Mouse (Mus musculus) thymus, postnatal 10 days (tissue): ENCODE data around the gene Lrrc4b.

Experiments used
- DNase-seq, 2 experiments: peaks; one replicate each; pipeline ENCODE4 v3.0.0; 2021; ENCODE audit warnings: low spot score in 2 of 2

The Lrrc4b gene

DNA sequence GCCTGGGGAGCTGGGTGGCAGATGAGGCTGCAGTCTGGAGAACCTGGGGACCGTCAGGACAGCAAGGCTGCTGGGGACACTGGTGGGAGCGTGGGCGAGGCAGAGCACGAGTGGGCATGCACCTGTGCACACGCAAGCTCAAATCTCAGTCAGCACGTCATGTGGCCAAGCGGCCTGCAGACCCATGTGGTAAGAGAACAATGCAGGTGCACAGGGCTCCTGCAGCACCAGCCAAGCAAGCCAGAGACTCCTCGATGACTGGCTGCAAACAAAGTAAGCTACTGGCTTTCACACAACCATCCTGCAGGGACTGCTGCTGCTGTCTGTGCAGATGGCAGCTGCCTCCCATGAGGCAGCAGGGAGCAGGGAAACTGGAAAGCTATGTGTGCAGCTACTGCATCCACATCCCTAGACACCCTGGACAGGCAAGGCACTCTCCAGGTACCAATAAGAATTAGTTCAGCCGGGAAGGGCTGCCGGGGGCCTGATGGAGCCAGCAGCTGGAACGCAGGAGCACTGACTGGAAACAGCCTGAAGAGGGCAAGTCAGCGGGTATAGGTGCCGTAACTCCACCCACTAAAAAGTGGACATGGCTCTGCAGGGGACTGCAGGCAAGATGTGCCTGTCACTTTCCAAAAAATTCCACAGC lies 58.2 kb downstream of the Lrrc4b start:
- no peak for DNase-seq

DNA sequence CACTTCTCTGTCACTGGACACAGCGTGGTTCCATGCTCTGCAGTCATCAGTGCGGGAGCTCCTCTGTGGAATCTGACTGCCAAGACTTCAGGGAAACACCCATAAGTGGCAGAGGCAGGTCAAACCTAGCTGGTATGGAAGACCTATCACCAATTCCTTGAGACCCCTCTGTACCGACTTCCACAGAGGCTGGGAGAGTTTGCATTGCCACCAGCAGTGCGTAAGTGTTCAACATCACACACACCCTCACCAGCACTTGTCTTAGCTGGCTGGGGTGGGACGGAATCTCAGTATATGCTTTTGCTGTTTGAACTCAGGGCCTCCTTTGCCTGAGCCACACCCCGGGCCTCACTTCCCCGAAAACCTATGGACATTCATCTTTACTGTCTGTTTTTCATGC lies 59.1 kb downstream of the Lrrc4b start:
- DNase-seq, result no peak

DNA sequence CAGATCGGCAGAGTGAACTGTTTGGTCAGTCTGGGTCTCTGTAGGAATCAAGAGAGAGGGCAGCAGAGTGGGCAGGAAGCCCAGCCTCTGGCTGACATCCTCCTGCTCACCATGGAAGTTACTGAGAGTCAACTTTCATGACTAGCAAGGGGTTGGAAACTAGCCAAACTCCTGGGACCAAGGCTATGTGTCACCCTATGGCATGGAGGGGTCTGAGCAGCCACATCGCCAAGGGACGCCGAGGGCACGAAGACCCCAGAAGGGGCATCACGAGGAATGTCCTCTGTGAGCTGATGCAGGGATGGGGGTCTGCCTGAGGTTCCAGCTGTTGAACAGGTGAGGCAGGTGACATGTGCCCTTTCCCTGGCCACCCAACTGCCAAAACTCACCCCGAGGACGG lies 59.7 kb downstream of the Lrrc4b start:
- no peak for DNase-seq

DNA sequence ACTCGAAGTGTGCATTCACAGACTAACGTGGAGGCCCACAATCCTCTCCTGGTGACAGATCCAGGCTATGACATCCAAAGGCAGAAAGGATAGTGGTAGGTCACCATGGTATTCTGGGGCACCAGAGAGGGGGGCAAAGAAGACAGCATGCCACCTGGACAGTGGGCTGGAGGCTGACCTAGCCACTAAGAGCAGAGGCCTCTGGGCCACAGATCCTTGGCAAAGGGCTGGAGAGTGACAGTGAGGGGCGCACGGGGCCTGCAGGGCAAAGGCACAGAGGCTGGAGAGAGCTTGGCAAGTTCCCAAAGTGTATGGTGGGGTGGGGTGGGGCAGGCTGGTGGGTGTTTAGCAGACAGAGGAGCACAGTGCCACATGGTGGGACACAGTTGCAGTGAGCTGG lies 61.5 kb downstream of the Lrrc4b start:
- DNase-seq, result no peak

DNA sequence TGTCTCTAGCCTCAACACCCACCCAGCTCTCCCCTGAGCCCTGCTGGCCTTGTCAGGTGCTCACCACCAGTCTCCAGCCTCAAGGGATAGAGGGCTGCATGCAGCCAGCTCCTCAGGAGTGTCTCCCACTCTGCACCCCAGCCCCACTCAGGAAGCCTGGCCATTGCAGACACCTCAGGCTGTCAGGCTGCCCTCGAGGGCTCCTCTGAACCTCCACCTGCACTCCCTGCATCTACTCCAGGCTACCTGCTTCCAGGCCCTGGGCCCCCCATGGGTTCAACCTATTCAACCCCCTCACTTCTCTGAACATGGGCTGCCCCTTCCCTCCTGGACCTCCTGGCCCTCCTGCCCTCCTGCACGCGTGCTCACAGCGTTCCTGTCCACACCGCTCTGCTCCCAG lies 62.6 kb downstream of the Lrrc4b start:
- no peak for DNase-seq

DNA sequence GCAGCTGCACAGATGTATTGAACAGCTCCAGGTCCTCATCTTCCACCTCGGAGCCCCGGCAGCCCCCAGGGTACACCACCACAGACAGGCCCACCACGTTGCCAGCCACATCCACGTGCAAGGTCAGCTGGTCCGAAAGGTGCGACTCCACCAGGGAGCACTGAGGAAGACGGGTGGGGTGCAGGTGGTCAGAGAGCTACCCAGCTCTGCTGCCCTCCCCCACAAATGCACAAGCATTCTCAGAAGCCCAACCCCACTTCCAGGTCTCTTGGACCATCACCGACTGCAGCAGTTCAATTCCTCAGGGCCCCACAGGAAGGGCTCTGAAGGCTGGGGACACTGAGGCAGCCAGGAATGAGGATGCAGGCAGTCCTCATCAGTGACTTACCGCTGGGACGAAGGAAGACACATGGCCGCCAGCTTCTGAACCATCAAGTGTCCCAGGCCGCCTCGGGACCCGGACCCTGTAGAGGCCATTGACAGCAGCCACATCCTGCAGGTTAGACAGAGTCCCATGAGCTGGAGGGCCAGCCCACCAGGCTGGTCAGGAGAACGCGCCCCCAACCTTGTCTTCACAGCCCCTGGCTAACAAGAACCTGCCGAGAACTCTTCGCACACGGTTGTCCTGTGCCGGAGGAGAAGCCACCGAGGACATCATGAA lies 63.5 kb downstream of the Lrrc4b start:
- no peak for DNase-seq

DNA sequence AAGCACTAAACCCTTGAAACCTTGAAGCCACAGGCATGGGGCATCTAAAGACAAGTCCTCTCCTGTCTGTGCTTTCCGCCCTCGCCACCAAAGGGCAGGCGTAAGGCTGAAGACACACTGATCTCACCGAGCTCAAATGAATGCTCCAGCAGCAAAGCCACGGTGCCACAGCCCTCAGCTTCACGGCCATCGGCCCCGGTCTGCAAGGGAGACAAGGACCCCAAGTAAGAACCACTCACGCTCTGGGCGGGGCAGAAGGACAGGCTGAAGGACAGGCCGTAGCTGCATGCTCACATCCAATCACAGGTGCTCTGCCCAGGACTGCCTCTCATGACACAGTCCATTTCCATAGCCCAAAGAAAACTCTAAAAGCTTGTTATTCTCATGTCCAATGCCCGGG lies 65.9 kb downstream of the Lrrc4b start:
- DNase-seq, result no peak

DNA sequence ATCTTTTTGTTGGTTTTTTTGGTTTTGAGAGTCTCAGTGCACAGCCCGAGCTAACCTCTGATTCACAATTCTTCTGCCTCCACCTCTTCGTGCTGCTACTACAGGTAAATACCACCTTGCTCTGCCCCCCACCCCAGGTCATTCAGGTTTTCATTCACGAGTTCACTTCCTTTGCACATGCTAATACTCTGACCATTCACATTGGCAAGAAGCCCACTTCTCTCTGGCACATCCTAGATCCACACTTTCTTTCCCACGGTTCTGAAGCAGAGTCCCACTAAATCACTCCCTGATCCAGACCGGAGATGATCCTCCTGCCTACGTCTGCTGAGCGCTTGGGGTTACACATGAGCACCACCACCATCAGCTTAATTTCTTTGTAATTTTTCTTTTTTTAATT lies 66.3 kb downstream of the Lrrc4b start:
- DNase-seq, result no peak

DNA sequence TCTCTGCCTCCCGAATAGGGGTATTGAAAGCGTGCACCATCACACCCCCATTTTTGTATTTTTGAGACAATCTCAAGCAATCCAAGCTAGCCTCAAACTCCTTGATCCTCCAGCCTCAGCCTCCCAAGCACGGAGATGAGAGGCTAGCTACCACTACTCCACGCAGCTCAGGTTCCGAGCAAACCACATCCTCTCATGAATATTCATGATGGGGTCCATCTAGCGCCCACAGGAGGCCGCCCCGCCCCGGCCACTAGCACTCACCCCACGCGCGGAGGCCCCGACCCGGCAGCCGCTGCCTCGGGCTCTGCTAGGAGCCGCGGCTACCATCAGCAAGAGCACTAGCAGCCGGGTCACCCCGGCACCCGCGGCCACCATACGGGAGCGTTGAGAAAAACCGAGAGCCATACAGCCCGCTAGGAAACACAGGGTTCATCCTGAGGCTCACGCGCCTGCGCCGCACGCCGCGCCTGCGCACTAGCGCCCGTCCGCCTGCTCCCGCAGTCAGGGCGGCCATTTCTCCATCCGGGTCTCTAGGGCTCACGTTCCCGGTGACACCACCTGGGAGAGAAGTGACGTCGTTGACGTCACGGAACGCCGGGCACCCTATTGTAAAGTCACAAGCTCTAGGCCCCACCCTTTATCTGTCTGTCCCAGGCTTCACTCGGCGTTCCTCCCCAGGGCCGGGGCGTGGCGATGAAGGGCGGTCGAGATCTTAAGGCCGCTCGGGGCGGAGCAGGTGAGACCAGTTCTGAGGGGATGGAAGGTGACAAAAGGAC lies 67.4 kb downstream of the Lrrc4b start, which contains the start of the genes Emc10 and Fam71e1:
Gene Emc10, minus strand, starts transcription at position 538 of the 779 bp plus-strand sequence.
Gene Fam71e1, plus strand, starts transcription at position 590 of the 779 bp plus-strand sequence.
- peak; percentile 97 to 99 for DNase-seq

DNA sequence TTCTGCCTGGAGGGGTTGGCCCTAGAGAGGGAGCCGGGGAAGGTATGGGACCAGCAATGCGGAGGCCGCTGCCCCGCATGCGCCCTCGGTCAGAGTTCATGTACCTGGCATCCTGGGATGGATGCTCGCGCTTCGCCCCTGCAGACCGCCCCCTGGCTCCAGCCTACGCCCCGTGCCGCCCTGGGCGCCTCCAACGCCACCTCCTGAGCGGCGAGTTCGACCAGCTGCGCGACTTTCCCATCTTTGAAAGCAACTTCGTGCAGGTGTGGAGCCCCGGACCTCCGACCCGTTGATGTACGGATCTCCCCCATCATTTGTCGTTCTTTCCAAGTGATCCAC lies 67.9 kb downstream of the Lrrc4b start:
- no peak for DNase-seq

DNA sequence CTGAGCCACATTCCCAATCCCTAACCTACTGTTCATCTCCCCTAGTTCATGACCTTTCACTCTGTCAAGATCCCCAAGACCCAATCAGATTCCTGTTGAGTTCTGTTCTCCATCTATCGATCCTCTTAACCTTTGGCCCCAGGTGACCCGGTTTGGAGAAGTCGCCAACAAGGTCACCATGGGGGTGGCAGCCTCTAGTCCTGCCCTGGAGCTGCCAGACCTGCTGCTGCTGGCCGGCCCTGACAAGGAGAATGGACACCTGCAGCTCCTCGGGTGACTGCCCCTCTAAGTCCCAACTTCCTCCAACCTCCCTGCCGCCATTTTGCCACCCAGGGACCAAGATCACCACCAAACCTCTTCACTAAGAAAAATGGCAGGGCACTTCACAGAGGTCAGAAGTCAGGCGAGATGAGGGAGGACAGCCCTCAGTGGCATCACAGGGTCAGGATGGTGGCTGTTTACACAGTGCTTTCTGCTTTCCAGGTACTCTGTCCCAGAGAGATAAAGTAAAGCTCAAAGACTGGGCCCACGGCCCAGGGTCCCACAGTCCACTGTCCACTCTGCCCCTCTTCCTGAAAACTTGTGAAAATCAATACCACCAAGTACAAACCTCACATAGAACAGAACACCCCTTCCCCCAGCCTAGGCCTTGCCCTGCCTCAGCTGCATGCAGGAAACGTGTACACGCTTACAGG lies 68.7 kb downstream of the Lrrc4b start:
- no peak for DNase-seq

DNA sequence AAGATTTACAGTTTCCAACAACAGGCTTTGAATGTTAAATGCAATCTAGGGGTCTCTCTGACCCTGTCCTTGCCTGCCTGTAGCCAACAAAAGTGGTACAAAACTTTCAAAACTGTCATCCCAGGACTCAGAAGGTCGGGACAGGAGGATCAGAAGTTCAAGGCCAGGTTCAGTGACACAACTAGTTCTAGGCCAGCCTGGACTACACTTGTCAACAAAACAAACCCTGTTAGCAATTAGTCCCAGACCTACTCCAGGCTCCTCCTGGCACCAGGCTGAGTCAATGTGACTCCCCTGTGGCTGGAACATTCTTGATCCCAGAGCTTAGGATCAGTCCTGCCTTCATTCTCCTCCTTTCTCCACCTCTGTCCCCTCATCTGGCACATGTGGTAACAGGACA lies 70.1 kb downstream of the Lrrc4b start:
- DNase-seq, result no peak

DNA sequence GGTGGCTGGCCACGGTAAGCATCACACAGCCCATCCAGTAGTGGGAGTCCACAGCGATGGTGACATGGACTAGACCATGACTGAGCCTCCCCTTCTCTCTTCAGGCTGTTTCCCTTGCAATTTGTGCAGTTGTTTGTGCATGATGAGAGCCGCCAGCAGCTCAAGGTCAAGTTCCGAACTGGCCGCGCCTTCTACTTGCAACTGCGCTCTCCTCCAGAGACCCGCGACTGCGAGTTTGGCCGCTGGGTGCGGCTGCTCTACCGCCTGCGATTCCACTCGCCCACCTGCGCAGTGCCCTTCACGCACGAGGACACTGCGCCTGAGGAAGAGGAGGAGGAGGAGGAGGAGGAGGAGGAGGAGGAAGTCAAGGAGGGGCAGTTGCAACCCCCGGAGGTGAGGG lies 71.2 kb downstream of the Lrrc4b start:
- DNase-seq, result no peak

DNA sequence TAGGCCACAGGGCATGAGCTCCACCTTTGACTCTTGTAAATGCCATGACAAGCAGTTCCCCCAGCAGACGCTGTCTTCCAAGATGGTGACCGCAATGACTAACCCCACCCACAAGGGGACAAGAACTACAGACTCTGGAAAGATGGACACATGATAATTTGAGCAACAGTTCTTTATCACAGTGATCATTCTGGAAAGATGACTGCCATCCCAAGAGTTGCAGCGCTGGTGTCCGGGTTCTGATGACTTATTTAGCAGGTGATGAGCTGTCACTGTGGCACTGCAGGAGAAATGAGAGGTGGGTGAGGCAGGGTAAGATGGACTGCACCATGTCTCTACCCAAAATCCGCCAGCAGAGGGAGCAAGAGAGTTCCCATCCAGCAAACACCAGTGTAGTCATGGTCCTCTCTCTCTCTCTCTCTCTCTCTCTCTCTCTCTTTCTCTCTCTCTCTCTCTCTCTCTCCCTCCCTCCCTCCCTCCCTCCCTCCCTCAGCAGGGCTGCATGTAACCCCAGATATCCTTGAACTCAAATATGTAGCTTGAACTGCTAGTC lies 72.8 kb downstream of the Lrrc4b start:
- peak; percentile 49 to 83 for DNase-seq

DNA sequence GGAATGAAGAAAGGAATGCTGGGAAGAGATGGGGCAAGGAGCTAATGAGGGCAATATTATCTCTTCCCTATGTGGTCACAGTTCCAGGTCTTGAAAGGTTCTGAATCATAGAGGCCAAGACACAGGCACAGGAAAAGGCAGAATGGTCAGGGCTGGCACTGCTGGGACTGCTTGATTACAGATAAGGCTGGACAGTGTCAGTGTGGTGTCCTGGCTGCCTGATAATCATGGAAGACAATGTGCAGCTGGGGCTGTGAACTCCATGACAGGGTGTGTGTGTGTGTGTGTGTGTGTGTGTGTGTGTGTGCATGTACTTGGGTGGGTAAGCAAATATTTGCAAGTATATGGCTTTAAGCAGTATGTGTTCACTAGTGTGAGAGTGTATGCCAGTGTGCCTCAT lies 78.7 kb downstream of the Lrrc4b start:
- DNase-seq, result no peak
